8 mouse cellular contexts compared by ENCODE assay signal in the genomic region with DNA sequence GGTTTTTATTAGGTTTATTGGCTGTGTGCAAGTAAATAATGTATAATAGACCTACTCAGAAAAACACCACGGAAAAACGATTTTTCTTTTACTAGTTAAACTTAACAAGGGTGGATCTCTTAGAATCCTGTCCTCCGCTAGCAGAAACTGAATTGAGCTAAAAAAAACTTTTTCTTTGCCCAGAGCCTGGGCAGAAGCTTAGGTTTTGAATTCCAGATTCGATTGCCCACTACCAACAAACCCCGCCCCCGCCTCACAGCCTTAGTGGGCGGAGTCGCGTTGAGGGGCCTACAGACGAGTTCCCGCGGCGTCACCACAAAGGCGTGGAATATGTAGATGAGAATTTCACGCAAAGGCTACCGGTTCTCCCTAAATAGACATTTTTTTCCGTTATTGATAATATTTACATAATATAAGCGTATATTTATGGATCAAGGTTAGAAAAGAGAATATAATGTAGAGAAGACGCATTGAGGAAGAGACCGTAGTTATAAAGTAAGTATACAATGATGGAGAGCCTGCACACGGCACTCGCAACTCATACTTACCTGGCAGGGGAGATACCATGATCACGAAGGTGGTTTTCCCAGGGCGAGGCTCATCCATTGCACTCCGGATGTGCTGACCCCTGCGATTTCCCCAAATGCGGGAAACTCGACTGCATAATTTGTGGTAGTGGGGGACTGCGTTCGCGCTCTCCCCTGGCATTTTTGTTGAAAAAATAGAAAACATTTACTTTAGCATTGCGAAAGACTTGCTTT. TPM values are rescaled to one million over a fixed set of nuclear protein-coding genes. Genes with fewer than 3 reads are reported as not detected.
DNase-seq lines count a peak whose midpoint lies in the region; ATAC-seq and TF ChIP-seq lines count a peak whose summit lies in the region.

No protein-coding gene starts in this region.

- H3K27me3 ChIP-seq in ES-Bruce4 (ENCODE audit: control insufficient read depth, insufficient read depth, low read length, poor library complexity, severe bottlenecking), result no peaks in the 10 kb centered on the region
- H3K27me3 ChIP-seq in forebrain, embryonic 13.5 days, result no peaks in the 10 kb centered on the region
- no peaks in the 10 kb centered on the region for H3K27me3 ChIP-seq in neural tube, embryonic 15.5 days (replicated peaks)

- TF ChIP-seq CTCF in ES-Bruce4 (IDR thresholded peaks at IDR 0.05; ENCODE audit: low read depth, low read length), result no peak

- peak overlapping the region; percentile 69 for H3K9ac ChIP-seq in ES-Bruce4 (ENCODE audit: low read depth, poor library complexity, severe bottlenecking)
- peak overlapping the region; percentile 87 for H3K9ac ChIP-seq in forebrain, embryonic 13.5 days
- H3K9ac ChIP-seq in neural tube, embryonic 15.5 days (replicated peaks), result peak overlapping the region; percentile 94

- H3K4me3 ChIP-seq in ES-Bruce4 (ENCODE audit: low read depth, low read length), result peak overlapping the region; percentile 83
- peak overlapping the region; percentile 72 for H3K4me3 ChIP-seq in forebrain, embryonic 13.5 days
- H3K4me3 ChIP-seq in neural tube, embryonic 15.5 days (replicated peaks), result peak overlapping the region; percentile 90

- under 1% methylated on average over 32 of the region's 32 CpGs for WGBS in forebrain, embryonic 13.5 days
- whole genome bisulfite sequencing in neural tube, embryonic 15.5 days, result under 1% methylated on average over 32 of the region's 32 CpGs

- H3K36me3 ChIP-seq in ES-Bruce4 (ENCODE audit: control insufficient read depth, insufficient read depth, low read length, poor library complexity, severe bottlenecking), result 0 out of 2 replicates have a peak, but pooled peaks cover under 1% of the 10 kb centered on the region
- peaks cover 10% of the 10 kb centered on the region for H3K36me3 ChIP-seq in forebrain, embryonic 13.5 days (ENCODE audit: poor library complexity, severe bottlenecking)
- peaks cover 9% of the 10 kb centered on the region; the same call in 1 of the 2 replicates for H3K36me3 ChIP-seq in neural tube, embryonic 15.5 days

- H3K4me2 ChIP-seq in forebrain, embryonic 13.5 days, result peak overlapping the region; percentile 64
- H3K4me2 ChIP-seq in neural tube, embryonic 15.5 days, result peak overlapping the region; percentile 78

- ATAC-seq in cerebellum, adult (ENCODE audit: insufficient number of reproducible peaks, low FRiP score, low TSS enrichment), result peak; percentile 68
- peak; percentile 92 for ATAC-seq in forebrain, embryonic 13.5 days
- peak; percentile 94 for ATAC-seq in neural tube, embryonic 15.5 days (ENCODE audit: low FRiP score)

- no peaks in the 10 kb centered on the region for H3K9me3 ChIP-seq in ES-Bruce4 (replicated peaks; ENCODE audit: control insufficient read depth, insufficient read depth, low read length, poor library complexity, severe bottlenecking)
- H3K9me3 ChIP-seq in forebrain, embryonic 13.5 days (replicated peaks), result no peaks in the 10 kb centered on the region
- no peaks in the 10 kb centered on the region for H3K9me3 ChIP-seq in neural tube, embryonic 15.5 days (replicated peaks)

- peak; percentile 100 for TF ChIP-seq POLR2A in ES-Bruce4 (IDR thresholded peaks at IDR 0.05; ENCODE audit: insufficient read depth, low read length)

- DNase-seq in heart, postnatal 14 days, result peak; percentile 92 to 95
- peak; percentile 96 for DNase-seq in layer of hippocampus, adult 11-12 months (ENCODE audit: low spot score)
- peak; percentile 94 to 97 for DNase-seq in lung, adult 18-20 months
- peak; percentile 96 for DNase-seq in testis, postnatal 14 days (ENCODE audit: low spot score)

- intact Hi-C loops in heart, postnatal 14 days (cut with DNase I), result no loop called here

- H3K4me1 ChIP-seq in ES-Bruce4 (ENCODE audit: control insufficient read depth, insufficient read depth, low read length), result no peaks in the 10 kb centered on the region
- peaks cover 9% of the 10 kb centered on the region for H3K4me1 ChIP-seq in forebrain, embryonic 13.5 days
- peaks cover 16% of the 10 kb centered on the region for H3K4me1 ChIP-seq in neural tube, embryonic 15.5 days

- peak; percentile 65; the same call in 1 of the 2 replicates for TF ChIP-seq EP300 in ES-Bruce4 (IDR thresholded peaks at IDR 0.05; ENCODE audit: insufficient read depth, low read depth, low read length)

- H3K27ac ChIP-seq in ES-Bruce4 (ENCODE audit: insufficient read depth, low read length), result no peak overlapping the region; the same call in 1 of the 2 replicates
- H3K27ac ChIP-seq in forebrain, embryonic 13.5 days, result peak overlapping the region; percentile 97
- H3K27ac ChIP-seq in neural tube, embryonic 15.5 days (replicated peaks), result peak overlapping the region; percentile 98

RNA-seq across cellular contexts. Expression of gene Eapp, which starts 0.7 kb away (rescaled TPM):
- 44.4 and 46.6 TPM in 2 replicates for polyA plus RNA-seq in ES-Bruce4 (2011; ENCODE audit: insufficient read depth, insufficient read length, low read depth, missing spikeins)
- polyA plus RNA-seq in forebrain, embryonic 13.5 days (2015; fragmentation: Nextera tagmentation; extraction: Ambion mirVana), result 89.6 and 106 TPM in 2 replicates
- total RNA-seq in heart, postnatal 14 days (2021), result 10 to 100 TPM; 25.3 to 29.0 TPM
- polyA plus RNA-seq in neural tube, embryonic 15.5 days (2015; fragmentation: Nextera tagmentation; extraction: Ambion mirVana), result 76.4 and 86.5 TPM in 2 replicates

RNA-seq across cellular contexts. Expression of gene Sptssa, which starts 40.0 kb away (rescaled TPM):
- polyA plus RNA-seq in ES-Bruce4 (2011; ENCODE audit: insufficient read depth, insufficient read length, low read depth, missing spikeins), result 21.4 and 28.6 TPM in 2 replicates
- 182 and 185 TPM in 2 replicates for polyA plus RNA-seq in forebrain, embryonic 13.5 days (2015; fragmentation: Nextera tagmentation; extraction: Ambion mirVana)
- total RNA-seq in heart, postnatal 14 days (2021), result 10 to 100 TPM; 41.1 to 41.8 TPM
- polyA plus RNA-seq in neural tube, embryonic 15.5 days (2015; fragmentation: Nextera tagmentation; extraction: Ambion mirVana), result 207 and 210 TPM in 2 replicates
